Mouse (Mus musculus): ENCODE measurements around the gene Plgrkt. TPM values are rescaled to one million over a fixed set of nuclear protein-coding genes. Genes with fewer than 3 reads are reported as not detected.

The Plgrkt gene
- polyA plus RNA-seq, 1 experiment from 2014 or later: 72.8 TPM

GRCm38 (mm10) chr19:29379839-29380603, 12.8 kb upstream of the Plgrkt start:
- H3K4me3 ChIP-seq: no peak overlapping the region
- H3K27ac ChIP-seq: no peak overlapping the region
- no peaks in the 10 kb centered on the region for H3K27me3 ChIP-seq
- no peak overlapping the region for H3K4me2 ChIP-seq (replicated peaks)
- no peak for ATAC-seq (ENCODE audit: insufficient number of reproducible peaks, insufficient read depth, low FRiP score, low TSS enrichment)
- WGBS: 87% methylated on average over 14 of the region's 14 CpGs
- H3K9me3 ChIP-seq: no peaks in the 10 kb centered on the region
- H3K9ac ChIP-seq: no peak overlapping the region
- H3K4me1 ChIP-seq: no peaks in the 10 kb centered on the region
- H3K36me3 ChIP-seq: no peaks in the 10 kb centered on the region

GRCm38 (mm10) chr19:29376382-29376781, 9.2 kb upstream of the Plgrkt start:
- no peak for ATAC-seq (ENCODE audit: insufficient number of reproducible peaks, insufficient read depth, low FRiP score, low TSS enrichment)
- no peak overlapping the region for H3K4me3 ChIP-seq
- H3K4me2 ChIP-seq (replicated peaks): no peak overlapping the region
- no peaks in the 10 kb centered on the region for H3K27me3 ChIP-seq
- H3K36me3 ChIP-seq: no peaks in the 10 kb centered on the region
- no peaks in the 10 kb centered on the region for H3K9me3 ChIP-seq
- H3K4me1 ChIP-seq: no peaks in the 10 kb centered on the region
- no peak overlapping the region for H3K9ac ChIP-seq
- WGBS: 73% methylated on average over 3 of the region's 3 CpGs
- no peak overlapping the region for H3K27ac ChIP-seq

GRCm38 (mm10) chr19:29374947-29375346, 7.8 kb upstream of the Plgrkt start:
- H3K4me3 ChIP-seq: no peak overlapping the region
- ATAC-seq (ENCODE audit: insufficient number of reproducible peaks, insufficient read depth, low FRiP score, low TSS enrichment): no peak
- no peak overlapping the region for H3K4me2 ChIP-seq (replicated peaks)
- H3K4me1 ChIP-seq: no peaks in the 10 kb centered on the region
- H3K9me3 ChIP-seq: no peaks in the 10 kb centered on the region
- H3K27me3 ChIP-seq: no peaks in the 10 kb centered on the region
- whole genome bisulfite sequencing: 89% methylated on average over 9 of the region's 9 CpGs
- H3K9ac ChIP-seq: no peak overlapping the region
- H3K36me3 ChIP-seq: no peaks in the 10 kb centered on the region
- H3K27ac ChIP-seq: no peak overlapping the region

GRCm38 (mm10) chr19:29373438-29373837, 6.2 kb upstream of the Plgrkt start:
- no peaks in the 10 kb centered on the region for H3K4me1 ChIP-seq
- H3K4me3 ChIP-seq: no peak overlapping the region
- no peaks in the 10 kb centered on the region for H3K9me3 ChIP-seq
- H3K4me2 ChIP-seq (replicated peaks): peak overlapping the region; percentile 15; the same call in 1 of the 2 replicates
- no peak overlapping the region for H3K9ac ChIP-seq
- H3K27ac ChIP-seq: no peak overlapping the region
- ATAC-seq (ENCODE audit: insufficient number of reproducible peaks, insufficient read depth, low FRiP score, low TSS enrichment): no peak
- H3K36me3 ChIP-seq: no peaks in the 10 kb centered on the region
- 38% methylated on average over 11 of the region's 11 CpGs for WGBS
- H3K27me3 ChIP-seq: no peaks in the 10 kb centered on the region

GRCm38 (mm10) chr19:29372621-29373020, 5.4 kb upstream of the Plgrkt start:
- Histone ChIP-seq H3K36me3 (no peaks in the 10 kb centered on the region), H3K9me3 (no peaks in the 10 kb centered on the region), H3K4me1 (no peaks in the 10 kb centered on the region), H3K27me3 (no peaks in the 10 kb centered on the region), H3K4me3 (no peak overlapping the region), H3K27ac (no peak overlapping the region), H3K4me2 (replicated peaks) (no peak overlapping the region), H3K9ac (no peak overlapping the region)
- no peak for ATAC-seq (ENCODE audit: insufficient number of reproducible peaks, insufficient read depth, low FRiP score, low TSS enrichment)
- 88% methylated on average over 3 of the region's 3 CpGs for WGBS

- Histone ChIP-seq H3K4me2 (replicated peaks) (no peak overlapping the region), H3K36me3 (no peaks in the 10 kb centered on the region), H3K27me3 (no peaks in the 10 kb centered on the region), H3K9ac (no peak overlapping the region), H3K27ac (no peak overlapping the region), H3K9me3 (no peaks in the 10 kb centered on the region), H3K4me3 (no peak overlapping the region), H3K4me1 (peaks cover 5% of the 10 kb centered on the region; the same call in 1 of the 2 replicates)
- WGBS: 69% methylated on average over 4 of the region's 4 CpGs
- no peak for ATAC-seq (ENCODE audit: insufficient number of reproducible peaks, insufficient read depth, low FRiP score, low TSS enrichment)
Measured at GRCm38 (mm10) chr19:29372138-29372537, 4.9 kb upstream of the Plgrkt start.

GRCm38 (mm10) chr19:29371284-29372081, 4.3 kb upstream of the Plgrkt start:
- Histone ChIP-seq H3K4me2 (replicated peaks) (no peak overlapping the region), H3K4me3 (no peak overlapping the region), H3K27ac (no peak overlapping the region), H3K4me1 (peaks cover 5% of the 10 kb centered on the region; the same call in 1 of the 2 replicates), H3K9ac (no peak overlapping the region), H3K9me3 (no peaks in the 10 kb centered on the region), H3K36me3 (no peaks in the 10 kb centered on the region), H3K27me3 (no peaks in the 10 kb centered on the region)
- no peak for ATAC-seq (ENCODE audit: insufficient number of reproducible peaks, insufficient read depth, low FRiP score, low TSS enrichment)
- WGBS: 84% methylated on average over 18 of the region's 18 CpGs

- H3K4me1 ChIP-seq: peaks cover 5% of the 10 kb centered on the region; the same call in 1 of the 2 replicates
- no peak overlapping the region for H3K9ac ChIP-seq
- no peaks in the 10 kb centered on the region for H3K27me3 ChIP-seq
- no peaks in the 10 kb centered on the region for H3K36me3 ChIP-seq
- no peak overlapping the region for H3K27ac ChIP-seq
- no peak for ATAC-seq (ENCODE audit: insufficient number of reproducible peaks, insufficient read depth, low FRiP score, low TSS enrichment)
- no peak overlapping the region for H3K4me3 ChIP-seq
- H3K9me3 ChIP-seq: no peaks in the 10 kb centered on the region
- WGBS: 90% methylated on average over 7 of the region's 7 CpGs
- no peak overlapping the region for H3K4me2 ChIP-seq (replicated peaks)
Measured at GRCm38 (mm10) chr19:29370545-29371283, 3.5 kb upstream of the Plgrkt start.

- no peaks in the 10 kb centered on the region for H3K36me3 ChIP-seq
- no peak overlapping the region for H3K4me2 ChIP-seq (replicated peaks)
- H3K9ac ChIP-seq: no peak overlapping the region
- ATAC-seq (ENCODE audit: insufficient number of reproducible peaks, insufficient read depth, low FRiP score, low TSS enrichment): no peak
- no peak overlapping the region for H3K4me3 ChIP-seq
- peaks cover 5% of the 10 kb centered on the region; the same call in 1 of the 2 replicates for H3K4me1 ChIP-seq
- H3K27ac ChIP-seq: no peak overlapping the region
- WGBS: 71% methylated on average over 12 of the region's 12 CpGs
- no peaks in the 10 kb centered on the region for H3K27me3 ChIP-seq
- no peaks in the 10 kb centered on the region for H3K9me3 ChIP-seq
Measured at GRCm38 (mm10) chr19:29370112-29370511, 2.9 kb upstream of the Plgrkt start.

GRCm38 (mm10) chr19:29368671-29369309, 1.6 kb upstream of the Plgrkt start:
- no peak for ATAC-seq (ENCODE audit: insufficient number of reproducible peaks, insufficient read depth, low FRiP score, low TSS enrichment)
- WGBS: 76% methylated on average over 3 of the region's 3 CpGs
- Histone ChIP-seq H3K4me2 (replicated peaks) (no peak overlapping the region), H3K27me3 (no peaks in the 10 kb centered on the region), H3K4me3 (no peak overlapping the region), H3K36me3 (no peaks in the 10 kb centered on the region), H3K9me3 (no peaks in the 10 kb centered on the region), H3K4me1 (peaks cover 5% of the 10 kb centered on the region; the same call in 1 of the 2 replicates), H3K27ac (no peak overlapping the region), H3K9ac (no peak overlapping the region)

- H3K4me3 ChIP-seq: no peak overlapping the region
Measured at GRCm38 (mm10) chr19:29368041-29368440, 851 bp upstream of the Plgrkt start.

More at GRCm38 (mm10) chr19:29368041-29368440, 851 bp upstream of the Plgrkt start:
- no peak for ATAC-seq (ENCODE audit: insufficient number of reproducible peaks, insufficient read depth, low FRiP score, low TSS enrichment)
- WGBS: 87% methylated on average over 2 of the region's 2 CpGs
- no peaks in the 10 kb centered on the region for H3K36me3 ChIP-seq
- H3K9me3 ChIP-seq: no peaks in the 10 kb centered on the region
- H3K27me3 ChIP-seq: no peaks in the 10 kb centered on the region
- H3K4me2 ChIP-seq (replicated peaks): no peak overlapping the region
- no peak overlapping the region for H3K27ac ChIP-seq
- H3K4me1 ChIP-seq: peaks cover 5% of the 10 kb centered on the region; the same call in 1 of the 2 replicates
- no peak overlapping the region for H3K9ac ChIP-seq
